Mouse (Mus musculus) embryonic fibroblast, embryonic 13.5 days (primary cell): ENCODE data around the gene Srrm2.

ENCODE experiments used
- CTCF ChIP-seq: IDR thresholded peaks from 2 replicates; pipeline ENCODE4 v1.5.1; 2011; ENCODE audit warnings: mild to moderate bottlenecking, control low read depth, low read length, moderate library complexity, borderline replicate concordance; ENCODE audit not compliant: insufficient read depth
- POLR2A ChIP-seq: IDR thresholded peaks from 2 replicates; pipeline ENCODE4 v1.6.1; 2011; ENCODE audit warnings: low read depth, mild to moderate bottlenecking, control low read depth, low read length, moderate library complexity

- TF ChIP-seq CTCF, result peak; percentile 43; the same call in 1 of the 2 replicates
- TF ChIP-seq POLR2A, result no peak
These were observed 53.5 kb downstream of the Srrm2 start, which contains the start of the genes Prss32 and Prss41 for GRCm38 (mm10) chr17:23843812-23844273.
